Mouse (Mus musculus): Measurements from ENCODE around the gene Oprm1. TPM values are rescaled to one million over a fixed set of nuclear protein-coding genes. Genes with fewer than 3 reads are reported as not detected.
"Not testable (repeated sequence)": the region's sequence is repeated elsewhere in the genome, so short reads cannot be mapped to it uniquely, and the experiment has no call there.

Oprm1 gene
- polyA plus RNA-seq, 1 experiment from 2014 or later = not detected

GRCm38 (mm10) chr10:6855812-6856211 lies 97.5 kb downstream of the Oprm1 start:
- no peak for DNase-seq (ENCODE audit: low spot score)
- H3K4me1 ChIP-seq = no peaks in the 10 kb centered on the region
- no peaks in the 10 kb centered on the region for H3K9me3 ChIP-seq (replicated peaks)
- no peaks in the 10 kb centered on the region for H3K27me3 ChIP-seq (ENCODE audit: low read depth, poor library complexity, severe bottlenecking)
- 84% methylated on average over 3 of the region's 3 CpGs for WGBS
- H3K27ac ChIP-seq = no peak overlapping the region
- H3K36me3 ChIP-seq = no peaks in the 10 kb centered on the region
- H3K4me3 ChIP-seq = no peak overlapping the region

GRCm38 (mm10) chr10:6871418-6872072 lies 113.2 kb downstream of the Oprm1 start:
- WGBS = 84% methylated on average over 7 of the region's 7 CpGs
- DNase-seq (ENCODE audit: low spot score) = no peak
- no peak overlapping the region for H3K27ac ChIP-seq
- no peak overlapping the region for H3K4me3 ChIP-seq
- no peaks in the 10 kb centered on the region for H3K36me3 ChIP-seq
- no peaks in the 10 kb centered on the region for H3K27me3 ChIP-seq (ENCODE audit: low read depth, poor library complexity, severe bottlenecking)
- no peaks in the 10 kb centered on the region for H3K9me3 ChIP-seq (replicated peaks)
- no peaks in the 10 kb centered on the region for H3K4me1 ChIP-seq

GRCm38 (mm10) chr10:6873917-6874316 lies 115.6 kb downstream of the Oprm1 start:
- Histone ChIP-seq H3K27ac (no peak overlapping the region), H3K27me3 (ENCODE audit: low read depth, poor library complexity, severe bottlenecking) (no peaks in the 10 kb centered on the region), H3K9me3 (replicated peaks) (no peaks in the 10 kb centered on the region), H3K4me3 (no peak overlapping the region), H3K36me3 (no peaks in the 10 kb centered on the region), H3K4me1 (no peaks in the 10 kb centered on the region)
- WGBS = 95% methylated on average over 1 of the region's 1 CpGs
- no peak for DNase-seq (ENCODE audit: low spot score)

- Histone ChIP-seq H3K27ac (no peak overlapping the region), H3K27me3 (ENCODE audit: low read depth, poor library complexity, severe bottlenecking) (no peaks in the 10 kb centered on the region), H3K9me3 (replicated peaks) (no peaks in the 10 kb centered on the region), H3K4me3 (no peak overlapping the region), H3K36me3 (no peaks in the 10 kb centered on the region), H3K4me1 (no peaks in the 10 kb centered on the region)
- no peak for DNase-seq (ENCODE audit: low spot score)
- WGBS = 95% methylated on average over 2 of the region's 2 CpGs
Measured at GRCm38 (mm10) chr10:6878276-6878881, 120.1 kb downstream of the Oprm1 start.

GRCm38 (mm10) chr10:6882041-6882440 lies 123.7 kb downstream of the Oprm1 start:
- H3K27ac ChIP-seq; H3K27me3 ChIP-seq (ENCODE audit: low read depth, poor library complexity, severe bottlenecking); H3K4me1 ChIP-seq; H3K4me3 ChIP-seq; H3K36me3 ChIP-seq; DNase-seq (ENCODE audit: low spot score); H3K9me3 ChIP-seq (replicated peaks): not testable (repeated sequence)
- WGBS = 100% methylated on average over 1 of the region's 1 CpGs

- no peaks in the 10 kb centered on the region for H3K27me3 ChIP-seq (ENCODE audit: low read depth, poor library complexity, severe bottlenecking)
- 0% methylated on average over 1 of the region's 1 CpGs for WGBS
- H3K27ac ChIP-seq = no peak overlapping the region
- H3K4me3 ChIP-seq = no peak overlapping the region
- no peaks in the 10 kb centered on the region for H3K4me1 ChIP-seq
- H3K36me3 ChIP-seq = no peaks in the 10 kb centered on the region
- no peak for DNase-seq (ENCODE audit: low spot score)
- H3K9me3 ChIP-seq (replicated peaks) = no peaks in the 10 kb centered on the region
Measured at GRCm38 (mm10) chr10:6885460-6885859, 127.2 kb downstream of the Oprm1 start.

- Histone ChIP-seq H3K27me3 (ENCODE audit: low read depth, poor library complexity, severe bottlenecking) (no peaks in the 10 kb centered on the region), H3K27ac (no peak overlapping the region), H3K4me1 (no peaks in the 10 kb centered on the region), H3K9me3 (replicated peaks) (no peaks in the 10 kb centered on the region), H3K36me3 (no peaks in the 10 kb centered on the region), H3K4me3 (no peak overlapping the region)
- DNase-seq (ENCODE audit: low spot score) = no peak
- 76% methylated on average over 5 of the region's 5 CpGs for WGBS
Measured at GRCm38 (mm10) chr10:6889640-6890245, 131.4 kb downstream of the Oprm1 start.

- H3K27me3 ChIP-seq (ENCODE audit: low read depth, poor library complexity, severe bottlenecking) = no peaks in the 10 kb centered on the region
- no peak overlapping the region for H3K4me3 ChIP-seq
- no peaks in the 10 kb centered on the region for H3K36me3 ChIP-seq
- H3K4me1 ChIP-seq = no peaks in the 10 kb centered on the region
- no peak for DNase-seq (ENCODE audit: low spot score)
- WGBS = 81% methylated on average over 5 of the region's 5 CpGs
- H3K27ac ChIP-seq = no peak overlapping the region
- no peaks in the 10 kb centered on the region for H3K9me3 ChIP-seq (replicated peaks)
Measured at GRCm38 (mm10) chr10:6890348-6891009, 132.2 kb downstream of the Oprm1 start.

GRCm38 (mm10) chr10:6895796-6896195 lies 137.5 kb downstream of the Oprm1 start:
- Histone ChIP-seq H3K27ac (no peak overlapping the region), H3K4me1 (no peaks in the 10 kb centered on the region), H3K36me3 (no peaks in the 10 kb centered on the region), H3K27me3 (ENCODE audit: low read depth, poor library complexity, severe bottlenecking) (no peaks in the 10 kb centered on the region), H3K4me3 (no peak overlapping the region), H3K9me3 (replicated peaks) (no peaks in the 10 kb centered on the region)
- 79% methylated on average over 3 of the region's 3 CpGs for WGBS
- DNase-seq (ENCODE audit: low spot score) = no peak

- DNase-seq (ENCODE audit: low spot score) = no peak
- H3K36me3 ChIP-seq = no peaks in the 10 kb centered on the region
- no peak overlapping the region for H3K4me3 ChIP-seq
- H3K27ac ChIP-seq = no peak overlapping the region
- no peaks in the 10 kb centered on the region for H3K4me1 ChIP-seq
- no peaks in the 10 kb centered on the region for H3K9me3 ChIP-seq (replicated peaks)
- 89% methylated on average over 3 of the region's 3 CpGs for WGBS
- H3K27me3 ChIP-seq (ENCODE audit: low read depth, poor library complexity, severe bottlenecking) = no peaks in the 10 kb centered on the region
Measured at GRCm38 (mm10) chr10:6896659-6897303, 138.5 kb downstream of the Oprm1 start.

- no peaks in the 10 kb centered on the region for H3K9me3 ChIP-seq (replicated peaks)
- H3K4me3 ChIP-seq = no peak overlapping the region
- H3K27ac ChIP-seq = no peak overlapping the region
- no peaks in the 10 kb centered on the region for H3K27me3 ChIP-seq (ENCODE audit: low read depth, poor library complexity, severe bottlenecking)
- WGBS = 83% methylated on average over 4 of the region's 4 CpGs
- H3K36me3 ChIP-seq = no peaks in the 10 kb centered on the region
- no peaks in the 10 kb centered on the region for H3K4me1 ChIP-seq
- DNase-seq (ENCODE audit: low spot score) = no peak
Measured at GRCm38 (mm10) chr10:6900126-6900525, 141.8 kb downstream of the Oprm1 start.

- 92% methylated on average over 3 of the region's 3 CpGs for WGBS
- DNase-seq (ENCODE audit: low spot score) = no peak
- no peaks in the 10 kb centered on the region for H3K9me3 ChIP-seq (replicated peaks)
Measured at GRCm38 (mm10) chr10:6901819-6902393, 143.6 kb downstream of the Oprm1 start.

More at GRCm38 (mm10) chr10:6901819-6902393, 143.6 kb downstream of the Oprm1 start:
- Histone ChIP-seq H3K36me3 (no peaks in the 10 kb centered on the region), H3K27me3 (ENCODE audit: low read depth, poor library complexity, severe bottlenecking) (no peaks in the 10 kb centered on the region), H3K4me3 (no peak overlapping the region), H3K4me1 (no peaks in the 10 kb centered on the region), H3K27ac (no peak overlapping the region)
